Mouse (Mus musculus) olfactory bulb, adult 2 months (tissue): ENCODE results near the gene Tmem102. TPM values are rescaled to one million over a fixed set of nuclear protein-coding genes. Genes with fewer than 3 reads are reported as not detected.
A peak's percentile ranks its signal among the peaks of the same experiment; 100 is the strongest.

Experiments used
- H3K27ac ChIP-seq: fragments of 200-500 bp; 2 replicates; pipeline ENCODE4 v1.5.1; 2012; ENCODE audit warnings: low read depth, low read length; ENCODE audit not compliant: insufficient read depth
- H3K4me1 ChIP-seq: fragments of 200-500 bp; 2 replicates; pipeline ENCODE4 v1.6.1; 2012; ENCODE audit warnings: low read length; ENCODE audit not compliant: control insufficient read depth, insufficient read depth
- H3K4me3 ChIP-seq: fragments of 200-500 bp; 2 replicates; pipeline ENCODE4 v1.5.1; 2012; ENCODE audit warnings: mild to moderate bottlenecking, low read depth, low read length, moderate library complexity; ENCODE audit not compliant: insufficient read depth
- CTCF ChIP-seq: fragments of 200-500 bp; IDR thresholded peaks from 2 replicates; pipeline ENCODE4 v1.5.1; 2012; ENCODE audit warnings: low read depth, mild to moderate bottlenecking, low read length, moderate library complexity; ENCODE audit not compliant: insufficient read depth
- POLR2A ChIP-seq: fragments of 200-500 bp; IDR thresholded peaks from 2 replicates; pipeline ENCODE4 v1.6.1; 2012; ENCODE audit warnings: mild to moderate bottlenecking, low read depth, low read length, moderate library complexity; ENCODE audit not compliant: insufficient read depth
- WGBS: fragments of 180-500 bp; shearing (Covaris S2); methylation state at CpG from one replicate; pipeline ENCODE4 v1.1.7; 2018; 5-methylcytosine and 5-hydroxymethylcytosine counted together
- polyA plus RNA-seq: library from polyadenylated mRNA; stranded (reverse); fragments of >200 nt; gene quantifications from 2 replicates; pipeline ENCODE4 v1.2.4, GENCODE M21; 2012; ENCODE audit warnings: low replicate concordance; ENCODE audit not compliant: missing spikeins, insufficient read depth, insufficient read length

Gene Tmem102
- polyA plus RNA-seq, 1 experiment, result not detected

DNA sequence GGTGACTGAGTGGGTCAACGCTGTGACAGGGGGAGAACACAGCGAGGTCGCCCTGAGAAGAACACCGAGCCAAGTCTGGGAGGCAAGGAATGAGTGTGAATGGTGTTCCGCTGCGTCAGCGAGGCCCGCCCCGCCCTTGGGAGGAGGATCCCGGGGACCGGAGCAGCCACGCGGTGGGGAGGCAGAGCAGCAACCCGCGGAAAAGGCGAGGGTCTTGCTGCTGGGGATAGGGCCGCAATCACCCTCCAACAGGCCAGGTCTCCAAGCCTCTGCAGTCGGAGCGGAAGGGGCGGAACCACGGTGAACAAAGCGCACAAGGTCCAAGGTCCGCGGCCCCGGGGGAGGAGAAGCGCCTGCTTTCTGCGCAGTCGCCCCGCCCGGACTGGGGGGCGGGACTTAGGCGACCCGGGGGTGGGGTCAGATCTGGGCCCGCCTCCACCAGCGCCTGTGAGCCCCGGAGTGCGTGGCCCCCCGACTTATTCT is 40.8 kb upstream of the Tmem102 start, which contains the start of gene Plscr3:
TSS of gene Plscr3 (plus strand) at position 179 of the 483 bp plus-strand sequence.
- peaks cover 14% of the 10 kb centered on the region for H3K4me1 ChIP-seq
- H3K27ac ChIP-seq, result peak within 1 kb of the TSS; percentile 66
- TF ChIP-seq CTCF (no peak), POLR2A (peak; percentile 67)
- WGBS, result 1% methylated on average over 37 of the region's 38 CpGs
- peak within 1 kb of the TSS; percentile 71 for H3K4me3 ChIP-seq

GRCm38 (mm10) chr11:69838714-69839104 is 33.3 kb upstream of the Tmem102 start:
- no peak for TF ChIP-seq CTCF
- TF ChIP-seq POLR2A, result no peak
- peaks cover 25% of the 10 kb centered on the region for H3K4me1 ChIP-seq
- peak overlapping the region; percentile 78 for H3K4me3 ChIP-seq
- H3K27ac ChIP-seq, result peak overlapping the region; percentile 84
- WGBS, result 0% methylated on average over 7 of the region's 7 CpGs

DNA sequence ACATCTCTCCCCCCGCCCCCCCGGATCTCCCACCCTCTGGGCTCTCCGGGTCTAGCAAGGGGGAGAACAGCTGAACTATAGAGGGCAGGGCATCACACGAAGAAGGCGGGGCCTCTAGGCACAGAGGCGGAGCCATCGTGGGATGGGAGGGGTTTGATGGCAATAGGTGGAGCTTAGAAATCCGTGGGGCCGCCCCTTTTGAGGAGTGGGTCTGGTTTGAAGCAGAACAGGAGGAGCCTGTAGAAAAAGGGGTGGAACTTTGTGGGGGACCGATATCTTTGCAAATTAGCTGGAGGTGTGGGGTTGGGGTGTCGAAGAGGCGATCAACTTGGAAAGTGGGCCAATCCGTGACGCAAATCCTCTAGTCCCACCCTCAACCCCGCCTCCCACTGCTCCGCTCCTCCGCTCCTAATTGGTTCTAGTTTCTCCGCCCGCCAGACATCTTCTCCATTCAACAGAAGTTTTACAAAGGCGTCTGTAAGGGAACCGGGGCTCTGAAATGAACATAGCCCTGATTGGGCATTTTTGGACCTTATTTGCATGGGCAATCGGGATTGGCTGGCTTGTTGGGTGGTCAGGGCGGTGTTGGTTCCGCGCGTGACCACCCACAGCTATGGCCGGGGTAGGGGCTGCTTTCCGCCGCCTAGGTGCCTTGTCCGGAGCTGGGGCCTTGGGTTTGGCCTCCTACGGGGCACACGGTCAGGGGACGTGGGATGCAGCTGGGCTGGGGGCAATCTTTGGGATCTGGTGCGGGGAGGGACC is 32.7 kb upstream of the Tmem102 start, which contains the start of gene Tmem256:
TSS of gene Tmem256 (plus strand) at position 563 of the 762 bp plus-strand sequence.
- Histone ChIP-seq H3K4me3 (peak within 1 kb of the TSS; percentile 89), H3K4me1 (peaks cover 28% of the 10 kb centered on the region), H3K27ac (peak within 1 kb of the TSS; percentile 84)
- TF ChIP-seq POLR2A (peak; percentile 87), CTCF (no peak)
- under 1% methylated on average over 34 of the region's 34 CpGs for WGBS

DNA sequence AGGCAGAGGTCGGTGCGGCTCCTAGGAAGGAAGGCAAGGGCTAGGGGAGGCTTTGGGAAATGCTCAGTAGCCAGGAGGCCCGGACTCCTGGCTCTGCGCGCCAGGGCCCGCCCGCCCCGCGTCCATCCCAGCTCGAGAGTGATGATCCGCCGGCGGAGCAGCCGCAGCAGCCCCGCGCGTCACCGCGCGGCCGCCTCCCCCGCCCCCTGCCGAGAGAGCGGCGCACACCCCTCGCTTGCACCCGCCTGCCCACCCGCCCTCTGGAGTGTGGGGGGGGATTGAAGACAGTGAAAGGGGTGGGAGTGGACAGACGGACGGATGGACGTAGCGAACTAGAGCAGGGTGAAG is 32.2 kb upstream of the Tmem102 start, which contains the start of gene Nlgn2:
TSS of gene Nlgn2 (minus strand) at position 181 of the 348 bp plus-strand sequence.
- peak; percentile 74 for TF ChIP-seq POLR2A
- no peak for TF ChIP-seq CTCF
- Histone ChIP-seq H3K27ac (peak within 1 kb of the TSS; percentile 84), H3K4me3 (peak within 1 kb of the TSS; percentile 89), H3K4me1 (peaks cover 28% of the 10 kb centered on the region)
- under 1% methylated on average over 31 of the region's 32 CpGs for WGBS

GRCm38 (mm10) chr11:69836703-69837576 is 31.5 kb upstream of the Tmem102 start:
- TF ChIP-seq CTCF (no peak), POLR2A (no peak)
- H3K4me1 ChIP-seq, result peaks cover 28% of the 10 kb centered on the region
- peak overlapping the region; percentile 80 for H3K27ac ChIP-seq
- H3K4me3 ChIP-seq, result peak overlapping the region; percentile 89
- under 1% methylated on average over 52 of the region's 52 CpGs for WGBS

- peaks cover 28% of the 10 kb centered on the region for H3K4me1 ChIP-seq
- H3K4me3 ChIP-seq, result peak overlapping the region; percentile 89
- no peak overlapping the region for H3K27ac ChIP-seq
- 0% methylated on average over 4 of the region's 4 CpGs for WGBS
- TF ChIP-seq CTCF, result no peak
- TF ChIP-seq POLR2A, result no peak
These were observed 30.5 kb upstream of the Tmem102 start for GRCm38 (mm10) chr11:69835966-69836335.

GRCm38 (mm10) chr11:69835326-69835965 is 30.0 kb upstream of the Tmem102 start:
- 8% methylated on average over 9 of the region's 9 CpGs for WGBS

GRCm38 (mm10) chr11:69834001-69834549 is 28.7 kb upstream of the Tmem102 start:
- peaks cover 31% of the 10 kb centered on the region for H3K4me1 ChIP-seq
- peak overlapping the region; percentile 29 for H3K4me3 ChIP-seq
- WGBS, result 10% methylated on average over 45 of the region's 48 CpGs
- no peak for TF ChIP-seq POLR2A
- no peak for TF ChIP-seq CTCF
- H3K27ac ChIP-seq, result no peak overlapping the region

More at GRCm38 (mm10) chr11:69835326-69835965, 30.0 kb upstream of the Tmem102 start:
- no peak for TF ChIP-seq CTCF
- no peak for TF ChIP-seq POLR2A
- Histone ChIP-seq H3K4me1 (peaks cover 28% of the 10 kb centered on the region), H3K4me3 (peak overlapping the region; percentile 89), H3K27ac (no peak overlapping the region; the same call in 1 of the 2 replicates)
